Mouse (Mus musculus) heart, embryonic 14.5 days (tissue): ENCODE measurements at regions not wholly inside any gene's neighbourhood (a gene's known extent, or its start where the extent isn't known, plus 50 kb on each side); places are given as distances from the start of the nearest gene placed in this dataset.
A peak's percentile ranks its signal among the peaks of the same experiment; 100 is the strongest.

ENCODE experiments used
- ATAC-seq: fragments of 200-750 bp; cut with Nextera tagmentation; 2 replicates; pipeline ENCODE4 v1.8.0; 2017; ENCODE audit warnings: low read depth, moderate TSS enrichment; ENCODE audit not compliant: insufficient number of reproducible peaks, insufficient read depth, low FRiP score
- H3K27ac ChIP-seq, 2 experiments: fragments of 200-500 bp in 1 of 2; fragments of 300-500 bp in 1 of 2; sonication (generic) in 1 of 2; replicated peaks in 1 of 2; 2 replicates each; pipeline ENCODE4 v1.5.1; 2012 to 2014; ENCODE audit warnings: low read depth in 2 of 2, low read length in 2 of 2, control low read depth in 1 of 2, mild to moderate bottlenecking in 1 of 2, mixed read lengths in 1 of 2; ENCODE audit not compliant: control insufficient read depth in 1 of 2, insufficient read depth in 1 of 2
- H3K27me3 ChIP-seq: fragments of 300-500 bp; sonication (generic); 2 replicates; pipeline ENCODE4 v1.6.1; 2014; ENCODE audit warnings: mild to moderate bottlenecking, low read length, control low read depth; ENCODE audit not compliant: control insufficient read depth, insufficient read depth
- H3K36me3 ChIP-seq: fragments of 300-500 bp; sonication (generic); 2 replicates; pipeline ENCODE4 v1.6.1; 2014; ENCODE audit warnings: mild to moderate bottlenecking, control low read depth, low read length, mixed read lengths; ENCODE audit not compliant: control insufficient read depth, insufficient read depth
- H3K4me1 ChIP-seq, 2 experiments: fragments of 200-500 bp in 1 of 2; fragments of 300-500 bp in 1 of 2; sonication (generic) in 1 of 2; 2 replicates each; pipeline ENCODE4 v1.6.1; 2012 to 2014; ENCODE audit warnings: low read length in 2 of 2, control low read depth in 1 of 2, mixed read lengths in 1 of 2; ENCODE audit not compliant: control insufficient read depth in 2 of 2, insufficient read depth in 2 of 2
- H3K4me2 ChIP-seq: fragments of 300-500 bp; sonication (generic); 2 replicates; pipeline ENCODE4 v1.6.1; 2014; ENCODE audit warnings: mild to moderate bottlenecking, low read length
- H3K4me3 ChIP-seq, 2 experiments: fragments of 200-500 bp in 1 of 2; fragments of 300-500 bp in 1 of 2; sonication (generic) in 1 of 2; 2 replicates each; pipeline ENCODE4 v1.5.1; 2012 to 2014; ENCODE audit warnings: low read length in 2 of 2, mild to moderate bottlenecking in 2 of 2, control low read depth in 1 of 2, low read depth in 1 of 2, moderate library complexity in 1 of 2; ENCODE audit not compliant: control insufficient read depth in 1 of 2, insufficient read depth in 1 of 2
- H3K9ac ChIP-seq: fragments of 300-500 bp; sonication (generic); 2 replicates; pipeline ENCODE4 v1.6.1; 2014; ENCODE audit warnings: mild to moderate bottlenecking, low read length
- H3K9me3 ChIP-seq: fragments of 300-500 bp; sonication (generic); 2 replicates; pipeline ENCODE4 v1.6.1; 2016; ENCODE audit warnings: low read length, control low read depth; ENCODE audit not compliant: control insufficient read depth
- WGBS: fragments of 180-500 bp; shearing (Covaris S2); extraction: QIAGEN DNeasy Blood & Tissue Kit; methylation state at CpG from one replicate; pipeline ENCODE4 v1.1.7; 2014; 5-methylcytosine and 5-hydroxymethylcytosine counted together

- WGBS = 59% methylated on average over 5 of the region's 5 CpGs
- H3K27ac ChIP-seq = no peak overlapping the region
Measured at GRCm38 (mm10) chr1:60665329-60665728, 51.3 kb upstream of the Cd28 start.

DNA sequence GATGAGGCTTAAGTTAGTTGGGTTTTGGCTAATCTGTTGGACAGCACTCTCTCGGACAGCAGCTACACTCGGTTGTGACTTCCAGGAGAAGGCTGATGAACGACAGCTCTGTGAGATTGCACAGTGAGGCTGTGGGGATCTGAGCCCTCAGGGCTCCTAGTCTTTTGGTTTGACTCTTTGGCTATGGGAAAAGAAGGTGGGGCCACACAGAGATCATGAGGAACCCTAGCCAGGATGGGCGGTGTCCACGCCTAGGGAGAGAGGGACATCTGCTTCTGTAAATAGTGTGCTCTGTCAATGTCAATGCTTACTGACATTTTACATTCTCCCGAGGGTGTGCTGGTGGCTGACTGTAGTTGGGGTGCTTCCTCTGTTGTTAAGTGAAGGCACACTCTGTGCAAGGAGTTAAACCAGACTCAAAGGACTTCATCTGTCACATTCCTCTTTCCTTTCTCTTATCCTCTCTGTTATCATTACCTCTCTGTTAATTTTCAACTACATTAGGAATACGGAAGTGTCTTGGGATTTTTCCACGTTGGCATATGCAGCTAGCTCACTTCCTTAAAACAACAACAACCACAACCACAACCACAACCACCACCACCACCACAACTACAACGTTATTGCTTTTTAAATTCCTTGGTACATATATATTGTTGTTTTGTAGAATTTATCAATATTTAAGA, 54.2 kb upstream of the Cd28 start:
- Histone ChIP-seq H3K36me3 (no peaks in the 10 kb centered on the region), H3K4me2 (peak overlapping the region; percentile 17; the same call in 1 of the 2 replicates), H3K4me1 (peaks cover 12 to 15% of the 10 kb centered on the region in 2 experiments), H3K9ac (no peak overlapping the region), H3K27me3 (no peaks in the 10 kb centered on the region), H3K9me3 (no peaks in the 10 kb centered on the region), H3K27ac (0 out of 4 replicates have a peak overlapping the region, but pooled peaks of 1 of the 2 experiments have one; percentile 12), H3K4me3 (no peak overlapping the region)
- WGBS = 18% methylated on average over 9 of the region's 9 CpGs
- no peak for ATAC-seq

More at GRCm38 (mm10) chr1:60665329-60665728, 51.3 kb upstream of the Cd28 start:
- H3K4me2 ChIP-seq = no peak overlapping the region
- no peak overlapping the region for H3K4me3 ChIP-seq
- no peaks in the 10 kb centered on the region for H3K9me3 ChIP-seq
- ATAC-seq = no peak
- no peaks in the 10 kb centered on the region for H3K36me3 ChIP-seq
- H3K27me3 ChIP-seq = no peaks in the 10 kb centered on the region
- peaks cover 6 to 15% of the 10 kb centered on the region in 2 experiments for H3K4me1 ChIP-seq
- H3K9ac ChIP-seq = no peak overlapping the region

GRCm38 (mm10) chr1:60661857-60662256, 54.7 kb upstream of the Cd28 start:
- Histone ChIP-seq H3K4me2 (peak overlapping the region; percentile 17; the same call in 1 of the 2 replicates), H3K4me1 (peaks cover 13 to 17% of the 10 kb centered on the region in 2 experiments), H3K27me3 (no peaks in the 10 kb centered on the region), H3K4me3 (no peak overlapping the region), H3K9ac (no peak overlapping the region), H3K9me3 (no peaks in the 10 kb centered on the region), H3K36me3 (no peaks in the 10 kb centered on the region), H3K27ac (no peak overlapping the region)
- no peak for ATAC-seq
- WGBS = 47% methylated on average over 2 of the region's 2 CpGs

- ATAC-seq = no peak
- WGBS = 50% methylated on average over 1 of the region's 1 CpGs
- Histone ChIP-seq H3K27me3 (no peaks in the 10 kb centered on the region), H3K9me3 (no peaks in the 10 kb centered on the region), H3K9ac (no peak overlapping the region), H3K27ac (no peak overlapping the region), H3K36me3 (no peaks in the 10 kb centered on the region), H3K4me1 (peaks cover 20 to 34% of the 10 kb centered on the region in 2 experiments), H3K4me2 (no peak overlapping the region), H3K4me3 (no peak overlapping the region)
Measured at GRCm38 (mm10) chr1:60659604-60660003, 57.0 kb upstream of the Cd28 start.

GRCm38 (mm10) chr1:60659041-60659440, 57.6 kb upstream of the Cd28 start:
- Histone ChIP-seq H3K36me3 (no peaks in the 10 kb centered on the region), H3K27me3 (no peaks in the 10 kb centered on the region), H3K4me1 (peaks cover 20 to 34% of the 10 kb centered on the region in 2 experiments), H3K4me2 (no peak overlapping the region), H3K27ac (no peak overlapping the region), H3K9ac (no peak overlapping the region), H3K9me3 (0 out of 2 replicates have a peak, but pooled peaks cover 5% of the 10 kb centered on the region), H3K4me3 (no peak overlapping the region)
- 82% methylated on average over 2 of the region's 2 CpGs for WGBS
- ATAC-seq = no peak

GRCm38 (mm10) chr1:60658383-60658782, 58.2 kb upstream of the Cd28 start:
- peaks cover 20 to 34% of the 10 kb centered on the region in 2 experiments for H3K4me1 ChIP-seq
- ATAC-seq = no peak
- H3K4me3 ChIP-seq = no peak overlapping the region
- no peaks in the 10 kb centered on the region for H3K36me3 ChIP-seq
- no peak overlapping the region for H3K4me2 ChIP-seq
- no peak overlapping the region for H3K9ac ChIP-seq
- 0 out of 2 replicates have a peak, but pooled peaks cover 5% of the 10 kb centered on the region for H3K9me3 ChIP-seq
- WGBS = 72% methylated on average over 4 of the region's 4 CpGs
- no peaks in the 10 kb centered on the region for H3K27me3 ChIP-seq
- H3K27ac ChIP-seq = no peak overlapping the region; a peak in 1 of 4 replicates

GRCm38 (mm10) chr1:60657511-60657910, 59.1 kb upstream of the Cd28 start:
- 70% methylated on average over 6 of the region's 6 CpGs for WGBS
- Histone ChIP-seq H3K9ac (no peak overlapping the region), H3K27ac (no peak overlapping the region; a peak in 1 of 4 replicates), H3K9me3 (0 out of 2 replicates have a peak, but pooled peaks cover 5% of the 10 kb centered on the region), H3K36me3 (no peaks in the 10 kb centered on the region), H3K4me3 (no peak overlapping the region), H3K4me2 (no peak overlapping the region), H3K4me1 (peaks cover 22 to 35% of the 10 kb centered on the region in 2 experiments), H3K27me3 (no peaks in the 10 kb centered on the region)
- ATAC-seq = no peak
